Mouse (Mus musculus) liver, postnatal 0 days (tissue): ENCODE measurements around the gene Mss51. TPM values are rescaled to one million over a fixed set of nuclear protein-coding genes. Genes with fewer than 3 reads are reported as not detected.

Experiments
- ATAC-seq: fragments of 200-750 bp; cut with Nextera tagmentation; 2 replicates; pipeline ENCODE4 v1.8.0; 2017; ENCODE audit warnings: mild to moderate bottlenecking, moderate library complexity
- DNase-seq: peaks from one replicate; pipeline ENCODE4 v3.0.0-alpha.2; 2016
- H3K27ac ChIP-seq: fragments of 300-500 bp; sonication (generic); 2 replicates; pipeline ENCODE4 v1.5.1; 2014; ENCODE audit warnings: antibody characterized with exemption, moderate library complexity, mild to moderate bottlenecking, low read depth
- H3K27me3 ChIP-seq: fragments of 300-500 bp; sonication (generic); 2 replicates; pipeline ENCODE4 v1.6.1; 2014; ENCODE audit warnings: low read length, control low read depth, mixed read lengths; ENCODE audit not compliant: insufficient read depth
- H3K36me3 ChIP-seq: fragments of 300-500 bp; sonication (generic); replicated peaks from 2 replicates; pipeline ENCODE4 v1.6.1; 2014; ENCODE audit warnings: mild to moderate bottlenecking, control low read depth, low read length, moderate library complexity, mixed read lengths; ENCODE audit not compliant: insufficient read depth
- H3K4me1 ChIP-seq: fragments of 300-500 bp; sonication (generic); 2 replicates; pipeline ENCODE4 v1.6.1; 2014; ENCODE audit warnings: antibody characterized with exemption, mild to moderate bottlenecking, control low read depth; ENCODE audit not compliant: insufficient read depth
- H3K4me2 ChIP-seq: fragments of 300-500 bp; sonication (generic); 2 replicates; pipeline ENCODE4 v1.6.1; 2014; ENCODE audit warnings: low read depth, mild to moderate bottlenecking, low read length, moderate library complexity, mixed read lengths
- H3K4me3 ChIP-seq: fragments of 300-500 bp; sonication (generic); 2 replicates; pipeline ENCODE4 v1.5.1; 2014; ENCODE audit warnings: low read depth, low read length
- H3K9ac ChIP-seq: fragments of 300-500 bp; sonication (generic); replicated peaks from 2 replicates; pipeline ENCODE4 v1.6.1; 2014; ENCODE audit warnings: mild to moderate bottlenecking, moderate library complexity
- H3K9me3 ChIP-seq: fragments of 300-500 bp; sonication (generic); 2 replicates; pipeline ENCODE4 v1.6.1; 2016; ENCODE audit warnings: mild to moderate bottlenecking, control low read depth, low read length, mixed read lengths
- CTCF ChIP-seq: sonication (generic); IDR thresholded peaks from 2 replicates; pipeline ENCODE4 v1.5.1; 2016; ENCODE audit warnings: antibody characterized with exemption, low read depth
- EP300 ChIP-seq: IDR thresholded peaks from 2 replicates; pipeline ENCODE4 v1.6.1; 2016; ENCODE audit warnings: antibody characterized with exemption, low read depth, mild to moderate bottlenecking
- WGBS: fragments of 180-500 bp; shearing (Covaris S2); extraction: QIAGEN DNeasy Blood & Tissue Kit; methylation state at CpG from one replicate; pipeline ENCODE4 v1.1.7; 2014; ENCODE audit not compliant: insufficient replicate concordance; 5-methylcytosine and 5-hydroxymethylcytosine counted together
- polyA plus RNA-seq: library from polyadenylated mRNA; unstranded; fragments of >200 nt; fragmentation: Nextera tagmentation; extraction: Ambion mirVana; gene quantifications from 2 replicates; pipeline ENCODE4 v1.2.1, GENCODE M21; 2015

Gene Mss51
- polyA plus RNA-seq, 1 experiment from 2014 or later, result 0.41 TPM

- no peaks in the 10 kb centered on the region for H3K4me1 ChIP-seq
- ATAC-seq (no peak), DNase-seq (no peak)
- no peaks in the 10 kb centered on the region for H3K9me3 ChIP-seq
- no peak overlapping the region for H3K27ac ChIP-seq
- no peak overlapping the region for H3K9ac ChIP-seq
- H3K36me3 ChIP-seq, result peaks cover 86% of the 10 kb centered on the region
- TF ChIP-seq CTCF (no peak), EP300 (no peak)
- no peak overlapping the region for H3K4me3 ChIP-seq
- WGBS, result 88% methylated on average over 14 of the region's 14 CpGs
- H3K27me3 ChIP-seq, result no peaks in the 10 kb centered on the region
- no peak overlapping the region for H3K4me2 ChIP-seq
Measured at GRCm38 (mm10) chr14:20460216-20460615, 36.5 kb downstream of the Mss51 start.

- no peaks in the 10 kb centered on the region for H3K27me3 ChIP-seq
- WGBS, result 77% methylated on average over 9 of the region's 9 CpGs
- DNase-seq (no peak), ATAC-seq (no peak)
- no peak overlapping the region for H3K4me2 ChIP-seq
- H3K27ac ChIP-seq, result no peak overlapping the region
- no peaks in the 10 kb centered on the region for H3K9me3 ChIP-seq
- no peak for TF ChIP-seq EP300
- TF ChIP-seq CTCF, result no peak
- no peak overlapping the region for H3K4me3 ChIP-seq
- peaks cover 71% of the 10 kb centered on the region for H3K36me3 ChIP-seq
- no peak overlapping the region for H3K9ac ChIP-seq
- no peaks in the 10 kb centered on the region for H3K4me1 ChIP-seq
Measured at GRCm38 (mm10) chr14:20458378-20458777, 38.3 kb downstream of the Mss51 start.

- Histone ChIP-seq H3K27me3 (no peaks in the 10 kb centered on the region), H3K9me3 (no peaks in the 10 kb centered on the region), H3K4me2 (no peak overlapping the region), H3K36me3 (peaks cover 19% of the 10 kb centered on the region), H3K4me3 (no peak overlapping the region), H3K27ac (no peak overlapping the region), H3K4me1 (peaks cover 6% of the 10 kb centered on the region; the same call in 1 of the 2 replicates), H3K9ac (no peak overlapping the region)
- 85% methylated on average over 5 of the region's 5 CpGs for WGBS
- TF ChIP-seq CTCF, result no peak
- no peak for TF ChIP-seq EP300
- no peak for ATAC-seq
- no peak for DNase-seq
Measured at GRCm38 (mm10) chr14:20452929-20453328, 43.8 kb downstream of the Mss51 start.

- WGBS, result 5% methylated on average over 15 of the region's 15 CpGs
- no peaks in the 10 kb centered on the region for H3K9me3 ChIP-seq
- no peak for TF ChIP-seq EP300
- TF ChIP-seq CTCF, result no peak
- DNase-seq (peak; percentile 77), ATAC-seq (peak; percentile 88)
- H3K27ac ChIP-seq, result no peak within 1 kb of the TSS
- H3K9ac ChIP-seq, result peak within 1 kb of the TSS; percentile 36
- peaks cover 12% of the 10 kb centered on the region for H3K36me3 ChIP-seq
- no peaks in the 10 kb centered on the region for H3K27me3 ChIP-seq
- peaks cover 6% of the 10 kb centered on the region; the same call in 1 of the 2 replicates for H3K4me1 ChIP-seq
- peak within 1 kb of the TSS; percentile 25 for H3K4me3 ChIP-seq
- peak within 1 kb of the TSS; percentile 71 for H3K4me2 ChIP-seq
Measured at GRCm38 (mm10) chr14:20451765-20452331, 44.9 kb downstream of the Mss51 start, which contains the start of gene Cfap70. Gene Cfap70 (minus strand): TSS chr14:20452226.

GRCm38 (mm10) chr14:20451302-20451701, 45.4 kb downstream of the Mss51 start:
- Histone ChIP-seq H3K4me1 (peaks cover 6% of the 10 kb centered on the region; the same call in 1 of the 2 replicates), H3K27ac (no peak overlapping the region), H3K27me3 (no peaks in the 10 kb centered on the region), H3K9ac (peak overlapping the region; percentile 36), H3K4me2 (peak overlapping the region; percentile 71), H3K4me3 (peak overlapping the region; percentile 25), H3K36me3 (peaks cover 11% of the 10 kb centered on the region), H3K9me3 (no peaks in the 10 kb centered on the region)
- ATAC-seq (no peak; the same call in 1 of the 2 replicates), DNase-seq (no peak)
- no peak for TF ChIP-seq EP300
- WGBS, result 19% methylated on average over 2 of the region's 2 CpGs

- TF ChIP-seq EP300 (no peak), CTCF (no peak)
- H3K4me1 ChIP-seq, result peaks cover 6% of the 10 kb centered on the region; the same call in 1 of the 2 replicates
- DNase-seq (no peak), ATAC-seq (no peak)
- no peaks in the 10 kb centered on the region for H3K36me3 ChIP-seq
- no peak overlapping the region for H3K27ac ChIP-seq
- no peaks in the 10 kb centered on the region for H3K27me3 ChIP-seq
- no peaks in the 10 kb centered on the region for H3K9me3 ChIP-seq
- H3K9ac ChIP-seq, result no peak overlapping the region
- 64% methylated on average over 12 of the region's 12 CpGs for WGBS
- H3K4me2 ChIP-seq, result no peak overlapping the region
- no peak overlapping the region for H3K4me3 ChIP-seq
Measured at GRCm38 (mm10) chr14:20447209-20447608, 49.5 kb downstream of the Mss51 start.

- Histone ChIP-seq H3K36me3 (no peaks in the 10 kb centered on the region), H3K4me3 (no peak overlapping the region), H3K4me1 (no peaks in the 10 kb centered on the region), H3K27ac (no peak overlapping the region), H3K27me3 (no peaks in the 10 kb centered on the region), H3K4me2 (no peak overlapping the region), H3K9ac (no peak overlapping the region), H3K9me3 (no peaks in the 10 kb centered on the region)
- ATAC-seq, result no peak
- DNase-seq, result no peak
- TF ChIP-seq CTCF (no peak), EP300 (no peak)
- WGBS, result 74% methylated on average over 17 of the region's 17 CpGs
Measured at GRCm38 (mm10) chr14:20442252-20442651, 54.4 kb downstream of the Mss51 start.
